Mouse (Mus musculus) adrenal gland, postnatal 4 days (tissue): ENCODE data around the gene Adamtsl2. TPM values are rescaled to one million over a fixed set of nuclear protein-coding genes. Genes with fewer than 3 reads are reported as not detected.
A peak's percentile ranks its signal among the peaks of the same experiment; 100 is the strongest.

Experiments used
- DNase-seq, 2 experiments: peaks; one replicate each; pipeline ENCODE4 v3.0.0; 2021 to 2022; ENCODE audit warnings: low spot score in 2 of 2, mixed read lengths in 2 of 2
- total RNA-seq, 2 experiments: library from RNA; stranded (reverse); gene quantifications; 2 replicates each; pipeline ENCODE4 v1.2.3; 2021

The Adamtsl2 gene
- total RNA-seq, 2 experiments from 2014 or later, result 9.6 to 13.5 TPM

DNA sequence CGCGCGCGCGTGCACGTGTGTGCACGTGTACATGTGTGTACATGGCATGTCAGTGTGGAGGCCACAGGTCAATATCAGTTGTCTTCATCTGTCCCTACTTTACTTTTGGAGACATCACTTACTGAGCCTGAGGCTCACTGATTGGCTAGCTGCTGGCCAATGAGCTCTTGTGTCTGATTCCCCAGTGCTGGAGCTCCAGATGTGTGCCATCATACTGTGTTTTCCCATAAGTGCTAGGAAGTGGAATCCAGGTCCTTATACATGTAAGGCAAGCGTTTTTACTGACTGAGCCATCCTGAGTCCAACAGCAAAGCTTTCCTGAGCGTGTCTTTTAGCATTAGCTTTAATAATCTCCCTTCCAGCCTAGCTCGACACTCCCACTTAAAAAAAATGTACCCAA, 35.0 kb downstream of the Adamtsl2 start:
- no peak for DNase-seq

DNA sequence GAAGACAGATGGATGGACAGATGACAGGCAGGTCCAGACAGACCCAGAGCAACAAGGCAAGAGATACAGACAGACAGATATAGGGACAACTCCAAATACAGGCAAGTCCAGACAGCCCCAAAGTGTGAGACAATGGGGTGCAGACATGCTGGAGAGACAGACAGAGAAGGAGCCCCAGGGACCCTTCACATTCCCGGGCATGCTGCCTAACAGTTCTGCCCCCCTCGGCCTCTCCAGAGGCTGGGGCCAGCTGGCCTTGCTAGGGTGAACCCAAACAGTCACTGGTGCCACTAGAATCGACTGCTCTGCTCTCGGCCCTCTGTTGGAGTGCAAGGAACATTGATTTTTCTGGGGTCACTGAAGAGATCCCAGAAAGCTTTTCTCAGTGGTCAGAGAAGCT, 39.3 kb downstream of the Adamtsl2 start:
- no peak for DNase-seq

DNA sequence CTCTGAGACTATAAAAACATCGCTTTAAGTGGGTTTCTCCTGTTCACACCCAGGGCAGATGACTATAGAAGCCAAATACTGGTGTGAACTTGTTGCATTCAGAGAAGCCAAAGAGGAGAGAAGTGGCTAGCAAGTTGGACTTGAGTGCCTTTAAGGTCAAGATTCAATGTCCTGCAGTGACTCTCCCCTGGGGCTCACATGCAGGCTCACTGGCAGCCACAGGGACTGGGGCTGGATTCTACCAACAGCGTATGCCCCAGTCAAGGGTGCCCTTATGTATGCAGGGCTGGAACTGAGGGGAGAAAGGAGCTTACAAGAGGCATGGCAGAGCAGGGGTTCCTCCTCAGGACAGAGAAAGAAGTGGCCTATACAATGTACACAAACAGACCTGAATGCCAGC, 40.6 kb downstream of the Adamtsl2 start:
- no peak for DNase-seq

DNA sequence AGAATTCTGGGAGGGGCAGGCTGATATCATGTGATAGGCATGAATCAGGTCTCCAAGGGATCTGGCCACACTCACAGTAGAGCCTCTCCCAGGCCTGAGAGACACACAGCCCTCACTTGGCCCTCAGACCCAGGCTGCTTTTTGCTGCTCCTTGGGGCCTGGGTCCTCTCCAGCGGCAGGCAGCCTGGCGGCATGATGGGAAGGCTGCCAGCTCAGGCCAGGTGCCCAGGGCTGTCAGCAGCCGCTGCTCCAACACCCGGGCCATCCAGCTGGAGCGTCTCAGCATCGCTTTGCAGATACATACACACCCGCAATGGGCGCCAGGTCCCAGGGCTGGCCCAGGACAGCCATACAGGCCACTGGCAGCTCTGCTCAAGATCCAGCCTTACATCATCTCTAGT, 41.1 kb downstream of the Adamtsl2 start:
- no peak for DNase-seq

DNA sequence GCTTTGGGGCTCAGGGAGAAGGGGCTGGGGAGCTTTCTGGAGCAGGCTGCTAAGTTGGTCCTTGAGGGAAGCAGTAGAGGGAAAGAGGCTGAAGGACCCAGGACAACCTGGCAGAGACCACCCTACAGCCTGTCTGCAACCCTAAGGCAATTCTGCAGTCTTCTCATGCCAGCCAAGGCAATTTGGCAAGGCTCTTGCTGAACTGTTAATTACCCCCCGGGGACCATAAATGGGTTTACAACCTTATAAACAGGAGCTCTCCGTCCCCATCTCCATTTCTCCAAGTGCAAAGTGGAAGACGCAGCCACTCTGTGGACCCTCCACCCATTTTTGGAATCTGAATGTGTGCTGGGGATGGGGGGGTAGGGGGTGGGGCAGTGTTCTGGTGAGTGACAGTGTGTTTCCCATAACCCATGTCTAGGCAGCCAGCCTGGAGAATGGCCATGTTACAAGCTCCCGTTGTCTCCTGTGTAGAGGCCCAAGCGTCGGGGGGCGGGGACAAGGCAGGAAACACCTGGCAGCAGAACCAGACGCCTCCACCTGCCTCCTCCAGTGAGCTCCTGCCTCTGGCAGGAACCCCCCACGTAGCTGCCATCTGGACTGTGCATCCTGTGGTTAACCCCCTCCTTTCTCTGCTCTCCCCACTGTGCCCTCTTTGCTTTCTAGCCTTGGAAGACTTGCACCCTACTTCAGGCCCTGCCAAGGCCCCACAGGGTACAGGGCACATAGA, 42.6 kb downstream of the Adamtsl2 start:
- DNase-seq, result no peak

DNA sequence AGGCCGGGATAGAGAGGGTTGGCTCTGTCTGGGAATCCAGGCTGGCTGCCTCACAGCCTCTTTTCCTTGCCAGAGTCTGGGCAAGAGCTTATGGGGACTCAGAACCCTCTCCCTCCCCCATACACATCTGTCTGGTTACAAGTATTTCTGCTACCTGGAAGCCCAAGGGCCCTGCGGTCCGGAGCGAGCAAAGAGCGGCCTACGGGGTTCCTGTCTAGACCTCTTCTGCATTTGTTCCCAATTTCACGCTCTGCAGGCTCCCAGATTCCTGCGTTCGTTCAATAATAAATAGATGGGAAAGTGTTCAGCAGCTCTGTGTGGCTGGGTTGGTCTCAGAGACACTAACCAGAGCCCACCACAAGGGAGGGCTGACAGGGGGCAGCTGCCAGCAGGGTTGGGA, 43.4 kb downstream of the Adamtsl2 start:
- no peak for DNase-seq

DNA sequence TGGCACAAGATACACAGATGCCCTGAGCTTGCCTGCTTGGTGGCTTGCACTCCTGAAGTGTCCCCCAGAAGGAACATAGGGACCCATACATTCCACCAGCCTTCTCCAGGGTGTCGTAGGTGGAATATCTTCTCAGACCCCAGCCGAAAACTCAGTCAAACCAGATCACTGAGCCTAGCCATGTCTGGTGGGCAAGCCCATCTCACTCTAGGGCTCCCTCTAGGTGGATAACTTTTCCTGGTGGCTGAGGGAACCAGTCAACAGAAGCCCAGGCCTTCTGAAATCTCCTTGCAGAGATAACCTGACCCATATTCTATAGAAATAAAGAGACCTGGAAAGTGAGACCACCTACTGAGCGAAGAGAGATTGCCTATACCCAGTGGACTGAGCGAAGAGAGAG, 43.9 kb downstream of the Adamtsl2 start:
- DNase-seq, result no peak

DNA sequence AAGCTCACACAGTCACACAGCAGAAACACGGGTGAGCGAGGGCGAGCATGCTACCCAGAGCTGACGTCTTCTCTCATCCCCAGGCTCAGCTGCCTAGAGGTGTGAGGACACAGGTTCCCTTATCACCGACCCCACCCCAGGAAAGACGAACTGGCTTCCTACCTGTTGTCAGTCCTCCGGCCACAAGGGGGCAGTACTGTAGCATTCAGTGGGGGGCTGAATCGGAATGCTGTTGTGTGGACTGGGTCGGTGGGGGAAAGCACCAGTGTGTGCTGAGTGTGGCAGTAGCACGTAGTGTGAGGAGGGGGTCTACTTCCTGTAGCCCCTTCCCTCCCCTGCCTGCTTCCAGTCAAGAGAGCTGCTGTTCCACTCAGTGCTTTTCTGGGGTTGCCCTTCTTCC, 46.8 kb downstream of the Adamtsl2 start:
- DNase-seq, result peak in 1 of 2 experiments; percentile 52

DNA sequence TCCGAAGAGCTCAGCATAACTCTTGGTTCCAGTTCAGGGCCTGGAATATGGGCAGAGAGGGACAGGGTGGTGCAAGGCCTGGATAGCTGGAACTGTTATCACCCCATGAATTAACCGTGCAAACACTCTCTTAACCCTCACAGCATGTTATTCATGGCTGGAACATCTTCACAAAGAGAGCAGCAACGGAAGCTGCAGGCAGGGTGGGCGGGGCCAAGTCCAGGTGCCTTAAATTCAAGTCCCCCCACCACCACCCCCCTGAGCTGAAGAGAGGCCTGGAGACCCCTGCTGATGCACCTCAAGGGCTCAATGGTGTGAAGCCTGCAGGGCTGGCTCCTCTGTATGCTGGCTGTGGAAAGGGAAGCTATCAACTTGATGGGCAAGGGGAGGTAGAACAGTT, 47.3 kb downstream of the Adamtsl2 start:
- DNase-seq, result no peak

DNA sequence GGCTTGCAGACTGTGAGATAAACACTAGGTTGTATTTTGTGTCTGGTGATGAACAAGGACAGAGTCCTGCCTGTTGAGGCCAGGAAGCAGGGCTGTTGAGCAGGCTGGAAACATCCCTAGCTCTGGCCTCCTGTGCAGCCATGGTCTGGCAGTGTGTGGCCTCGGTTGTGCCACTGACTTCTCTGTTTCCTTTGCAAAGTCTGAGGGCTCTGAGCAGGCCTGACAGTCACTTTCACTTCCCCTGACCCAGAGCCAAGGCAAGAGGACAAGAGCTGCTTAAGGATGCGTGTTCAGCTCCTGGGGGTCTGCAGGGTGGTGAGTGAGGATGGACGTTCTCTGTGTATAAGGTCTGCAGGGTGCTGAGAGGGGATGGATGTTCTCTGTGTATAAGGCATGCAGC, 49.8 kb downstream of the Adamtsl2 start:
- DNase-seq, result no peak

DNA sequence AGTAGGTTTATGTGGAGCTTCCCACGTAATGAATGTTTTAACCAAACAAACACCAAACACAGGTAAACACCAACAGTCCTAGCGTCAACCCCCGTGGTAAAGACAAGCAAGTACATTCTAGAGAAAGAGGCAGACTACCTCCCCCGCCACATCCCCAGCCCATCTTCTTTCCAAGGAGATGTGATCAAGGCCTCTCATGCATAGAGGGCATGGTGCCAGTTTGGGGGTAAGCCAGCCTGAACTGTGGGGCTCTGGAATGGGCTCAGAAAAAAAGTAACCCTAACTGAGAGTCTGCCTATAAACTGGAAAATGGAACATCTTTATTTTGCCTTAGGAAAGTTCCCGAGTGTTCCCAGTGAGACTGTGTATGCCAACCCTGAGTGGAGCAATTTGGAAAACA, 56.8 kb downstream of the Adamtsl2 start:
- no peak for DNase-seq

DNA sequence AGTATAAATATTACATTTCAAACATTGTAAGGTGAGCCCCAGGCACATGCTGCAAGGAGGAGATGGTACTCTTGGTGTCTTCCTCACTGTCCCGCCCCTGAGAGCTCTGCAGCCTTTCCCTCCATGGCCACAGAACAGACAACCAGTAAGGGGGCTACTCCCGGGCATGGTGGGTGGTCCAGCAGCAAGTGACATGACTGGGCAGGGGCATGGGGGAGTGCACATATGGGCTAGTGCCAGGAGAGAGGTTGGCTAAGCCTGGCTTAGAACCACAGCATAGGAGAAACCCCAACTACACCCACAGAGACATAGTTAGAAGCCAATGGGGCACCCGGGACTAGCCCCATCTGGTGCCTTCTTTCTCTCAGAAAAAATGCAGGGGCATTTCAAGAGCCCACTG, 57.2 kb downstream of the Adamtsl2 start:
- DNase-seq, result no peak

DNA sequence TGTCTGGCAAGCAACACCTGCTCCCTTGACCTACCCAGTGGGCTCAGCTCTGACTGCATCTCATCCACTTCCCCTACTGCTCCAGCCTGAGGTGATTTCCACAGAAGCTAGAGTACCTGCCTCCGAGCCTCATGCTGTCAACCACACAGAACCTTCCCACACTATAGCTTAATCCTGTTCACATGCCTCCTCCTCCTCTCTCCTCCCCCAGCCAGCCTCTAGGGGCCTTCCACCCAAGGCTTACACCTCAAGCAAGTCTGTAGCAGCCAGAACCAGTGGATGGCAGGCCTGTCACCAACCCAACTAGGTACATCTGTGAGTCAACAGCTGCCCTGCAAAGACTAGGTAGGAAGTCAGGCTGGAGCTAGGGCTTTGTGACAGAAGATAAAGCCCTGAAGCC, 57.6 kb downstream of the Adamtsl2 start:
- DNase-seq, result no peak

DNA sequence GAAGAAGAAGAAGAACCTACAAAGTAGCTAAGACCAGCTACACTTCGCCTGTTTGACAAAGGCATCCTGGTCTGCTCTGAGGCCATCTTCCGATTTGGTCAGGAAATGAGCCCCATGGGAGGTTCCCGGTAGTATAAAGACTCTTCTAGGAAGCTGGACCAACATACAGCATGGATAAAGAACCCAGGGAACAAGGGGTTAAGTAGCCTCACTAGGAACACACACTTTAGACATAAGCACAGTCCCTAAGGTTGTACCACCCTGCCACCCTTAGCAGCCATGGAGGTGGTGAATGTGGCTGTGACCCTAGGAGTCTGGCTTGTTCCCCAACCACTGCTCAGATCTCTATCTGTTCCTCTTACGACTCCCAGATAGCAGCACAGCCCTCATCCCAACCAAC, 59.2 kb downstream of the Adamtsl2 start:
- DNase-seq, result no peak

DNA sequence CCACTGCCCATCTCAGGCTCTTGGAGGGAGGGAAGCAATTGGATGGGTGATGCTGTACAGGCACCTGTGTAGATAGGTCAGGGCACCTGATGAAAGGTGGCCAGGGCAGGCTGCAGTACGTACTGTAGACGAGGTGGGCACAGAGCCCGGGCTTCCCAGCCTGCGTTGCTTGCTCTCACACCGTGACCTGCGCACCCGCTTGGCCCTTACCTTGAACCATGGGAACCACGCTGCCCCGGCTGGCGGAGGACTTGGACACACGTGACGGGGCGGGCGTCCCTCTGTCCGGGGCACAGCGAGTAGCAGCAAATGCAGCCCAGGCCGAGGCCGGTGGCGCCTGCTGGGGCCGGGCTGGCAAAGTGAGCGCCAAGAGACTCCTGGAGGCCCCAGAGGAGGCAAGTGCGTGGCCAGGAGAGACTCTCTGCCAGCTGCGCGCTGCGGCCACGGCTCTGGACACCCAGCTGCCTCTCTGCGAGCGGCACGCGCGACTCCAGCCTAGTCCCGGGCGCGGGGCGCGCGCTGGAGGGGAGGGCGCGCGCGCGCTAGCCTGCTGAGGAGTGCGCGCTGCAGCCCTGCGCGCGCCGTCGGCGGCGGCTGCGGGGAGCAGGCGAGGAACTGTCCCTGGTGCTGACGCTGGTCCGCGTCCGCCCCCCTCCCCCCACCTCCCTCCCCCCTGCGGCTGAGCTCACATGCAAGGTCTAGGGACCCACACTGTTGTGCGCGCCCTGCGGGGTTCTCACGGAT, 62.9 kb downstream of the Adamtsl2 start, which contains the start of gene Fam163b:
Gene Fam163b (minus strand): TSS at position 542 of the 744 bp plus-strand sequence.
- peak; percentile 16 to 21 for DNase-seq

DNA sequence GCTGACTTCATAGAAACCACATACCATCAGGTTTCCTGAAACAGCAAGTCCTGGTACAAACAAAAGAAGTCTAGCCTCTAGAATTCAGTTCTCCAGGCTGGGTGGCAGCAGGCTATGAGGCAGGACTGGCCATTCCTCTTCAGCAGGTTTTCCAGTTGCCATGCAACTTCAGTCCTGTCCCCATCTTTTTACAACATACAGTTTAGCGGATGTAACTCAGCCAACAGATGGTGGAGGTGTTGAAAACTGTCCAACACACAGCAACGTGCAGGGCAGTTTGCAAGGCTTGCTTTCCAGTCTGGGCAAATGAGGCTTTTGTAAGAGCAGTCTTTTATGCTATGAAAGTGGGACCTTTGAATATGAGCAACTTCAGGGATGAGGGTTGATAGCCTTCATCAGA, 65.8 kb downstream of the Adamtsl2 start:
- DNase-seq, result no peak

DNA sequence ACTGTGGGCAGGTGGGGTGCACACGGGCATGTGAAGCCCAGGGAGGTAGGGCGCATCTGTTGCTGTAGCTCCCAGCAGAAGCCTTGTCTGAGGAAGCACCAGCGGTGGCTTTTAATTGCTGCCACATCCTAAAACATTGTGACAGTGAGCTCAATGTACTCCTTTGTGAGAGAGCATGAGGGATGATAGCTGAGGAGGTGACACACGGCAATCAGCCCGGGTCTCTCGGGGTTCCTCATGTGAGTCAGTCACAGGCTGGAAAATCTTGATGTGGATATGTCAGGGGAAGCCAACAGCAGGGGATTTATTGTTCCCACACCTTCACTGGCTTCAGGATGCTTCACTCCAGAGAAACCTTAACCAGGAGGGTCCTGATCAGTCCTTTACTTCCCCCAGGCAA, 67.7 kb downstream of the Adamtsl2 start:
- DNase-seq, result no peak

DNA sequence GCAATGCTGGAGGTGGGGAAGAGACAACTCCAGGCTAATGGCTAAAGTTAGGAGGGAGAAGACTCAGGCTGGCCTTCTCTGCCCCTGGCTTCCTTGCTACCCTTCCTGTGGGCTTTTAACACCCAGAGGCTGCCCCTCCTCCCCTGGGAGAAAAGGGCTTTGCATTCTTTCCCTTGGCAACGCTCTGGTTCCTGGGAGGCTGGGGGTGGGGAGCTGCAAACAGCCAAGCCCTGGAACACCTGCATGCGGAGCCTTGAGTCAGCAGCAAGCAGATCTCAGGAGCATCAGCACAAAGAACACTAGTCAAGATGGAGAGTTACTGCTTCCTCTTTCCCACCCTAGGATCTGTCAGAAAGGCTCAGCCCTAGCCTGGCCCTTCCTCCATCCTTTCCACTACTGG, 70.3 kb downstream of the Adamtsl2 start:
- no peak for DNase-seq

DNA sequence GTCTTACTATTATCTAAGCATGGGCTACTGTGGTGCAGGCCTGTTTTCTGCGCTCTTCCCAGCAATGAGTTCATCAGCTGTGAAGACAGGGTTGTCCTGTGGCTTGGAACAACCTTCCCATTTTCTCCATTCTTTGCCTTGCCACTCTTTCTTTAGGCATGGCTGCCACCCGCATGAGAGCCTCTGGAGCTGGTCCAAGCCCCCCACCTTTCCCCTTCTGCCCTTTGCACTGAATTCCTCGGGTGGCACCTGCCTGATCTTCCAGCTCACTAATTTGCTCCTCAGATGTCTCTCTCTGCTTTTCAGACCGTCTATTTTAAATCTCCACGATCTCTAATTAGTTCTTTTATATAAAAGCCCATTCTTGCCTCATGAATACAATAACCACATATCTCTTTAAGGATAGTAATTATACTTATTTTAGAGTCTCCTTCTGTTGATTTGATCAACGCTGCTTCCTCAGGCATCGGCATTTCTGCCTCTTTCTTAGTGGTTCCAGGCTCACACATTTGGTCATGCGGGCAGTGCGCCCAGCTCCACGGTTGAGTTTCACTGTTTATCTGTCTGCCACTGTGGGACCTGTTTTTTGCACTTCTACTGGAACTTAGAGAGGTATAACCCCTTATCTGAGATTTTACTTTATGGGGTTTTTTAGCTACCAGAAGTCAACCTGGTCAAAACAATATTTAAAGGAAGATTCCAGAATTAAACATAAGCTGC, 75.4 kb downstream of the Adamtsl2 start:
- DNase-seq, result no peak

DNA sequence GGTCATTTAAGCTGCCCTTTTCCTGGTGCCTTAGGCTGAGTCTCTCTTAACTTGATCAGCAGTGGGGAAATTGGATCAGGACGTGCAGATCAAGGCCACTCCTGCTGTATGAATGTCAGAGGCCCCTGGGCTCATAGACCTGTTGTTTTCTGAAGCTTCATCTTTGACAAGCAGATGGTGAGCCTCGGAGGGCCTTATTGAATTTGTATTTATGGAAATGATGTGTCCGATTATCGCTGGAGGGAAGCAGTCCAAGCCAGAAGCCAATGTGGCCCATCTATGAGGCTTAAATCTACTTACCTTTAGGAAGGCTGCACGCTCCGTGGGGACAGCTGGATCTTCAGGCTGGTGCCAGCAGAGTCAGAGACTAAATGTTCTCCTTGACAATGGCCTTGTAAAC, 77.4 kb downstream of the Adamtsl2 start:
- DNase-seq, result no peak
